Mouse (Mus musculus): ENCODE measurements at regions not wholly inside any gene's neighbourhood (a gene's known extent, or its start where the extent isn't known, plus 50 kb on each side); places are given as distances from the start of the nearest gene placed in this dataset.

DNA sequence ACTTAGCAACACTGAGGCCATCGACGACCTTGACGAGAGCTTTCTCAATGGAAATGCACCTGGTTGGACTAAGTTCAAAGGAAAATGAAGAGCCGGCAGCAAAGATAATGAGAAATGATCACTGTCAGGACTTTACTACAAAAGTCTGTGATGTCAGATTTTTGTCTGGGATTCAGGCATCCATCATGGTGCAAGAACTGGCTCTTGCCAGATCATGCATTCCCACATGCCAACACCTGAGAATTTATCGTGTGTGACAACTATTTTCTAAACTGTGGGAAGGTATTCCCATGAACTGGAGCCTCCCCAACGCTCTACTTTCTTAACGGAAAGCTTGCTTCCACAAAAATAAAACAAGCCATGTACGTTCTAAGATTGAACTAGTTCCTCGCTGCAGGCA is 58.1 kb downstream of the Irx6 start:
- no peak for TF ChIP-seq POLR2A (IDR thresholded peaks at IDR 0.05; ENCODE audit: borderline replicate concordance, extremely low read depth, low read depth, low read length)
- no peak for TF ChIP-seq CTCF (IDR thresholded peaks at IDR 0.05; ENCODE audit: insufficient read depth, low read length)
- no peak overlapping the region for H3K4me3 ChIP-seq (replicated peaks; ENCODE audit: extremely low read depth, low read depth, low read length)
- no peak for DNase-seq
- WGBS = 78% methylated on average over 9 of the region's 9 CpGs
- H3K4me1 ChIP-seq (ENCODE audit: control insufficient read depth, insufficient read depth, low read length) = no peaks in the 10 kb centered on the region

DNA sequence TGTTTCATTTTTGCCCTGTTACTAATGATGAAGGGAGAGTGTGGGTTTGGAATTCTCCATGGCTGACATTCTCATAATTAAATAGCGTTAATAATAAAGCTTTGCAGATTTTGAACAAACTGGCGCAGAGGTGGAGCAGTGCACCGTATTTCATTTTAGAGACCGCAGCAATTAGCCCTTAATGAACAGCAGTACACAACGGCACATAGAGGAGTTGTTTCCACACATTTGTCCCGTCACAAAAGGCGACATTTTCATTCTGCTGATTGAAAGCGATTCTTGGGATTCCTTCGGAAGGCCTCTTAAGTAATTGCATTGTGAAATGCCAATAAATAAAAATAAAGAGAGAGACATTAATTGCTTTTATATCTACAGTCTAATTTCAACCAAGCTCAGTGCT is 61.6 kb downstream of the Irx6 start:
- no peak for DNase-seq
- WGBS = 81% methylated on average over 9 of the region's 9 CpGs
- Histone ChIP-seq H3K4me1 (ENCODE audit: control insufficient read depth, insufficient read depth, low read length) (no peaks in the 10 kb centered on the region), H3K4me3 (replicated peaks; ENCODE audit: extremely low read depth, low read depth, low read length) (no peak overlapping the region)
- TF ChIP-seq POLR2A (IDR thresholded peaks at IDR 0.05; ENCODE audit: borderline replicate concordance, extremely low read depth, low read depth, low read length) (no peak), CTCF (IDR thresholded peaks at IDR 0.05; ENCODE audit: insufficient read depth, low read length) (no peak)

DNA sequence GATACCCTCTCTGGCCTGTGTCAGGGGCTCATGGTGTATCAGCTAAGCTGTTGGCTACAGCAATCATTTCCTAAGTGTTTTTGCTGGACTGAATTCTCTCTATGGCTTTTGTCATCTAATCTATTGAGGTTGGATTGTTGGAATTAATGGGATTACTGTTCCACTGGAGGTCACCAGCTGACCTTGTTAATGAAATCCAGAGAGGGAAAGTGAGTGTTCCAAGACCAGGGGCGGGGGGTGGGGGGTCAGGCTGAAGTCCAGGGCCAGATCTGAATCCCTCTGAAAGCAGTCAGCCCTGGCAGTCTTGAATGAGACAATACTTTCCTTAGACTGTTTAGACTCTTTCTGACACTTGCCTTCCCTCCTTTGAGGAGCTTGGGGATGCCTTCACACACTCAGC is 64.0 kb downstream of the Irx6 start:
- Histone ChIP-seq H3K4me1 (ENCODE audit: control insufficient read depth, insufficient read depth, low read length) (no peaks in the 10 kb centered on the region), H3K4me3 (replicated peaks; ENCODE audit: extremely low read depth, low read depth, low read length) (no peak overlapping the region)
- 63% methylated on average over 1 of the region's 1 CpGs for WGBS
- TF ChIP-seq POLR2A (IDR thresholded peaks at IDR 0.05; ENCODE audit: borderline replicate concordance, extremely low read depth, low read depth, low read length) (no peak), CTCF (IDR thresholded peaks at IDR 0.05; ENCODE audit: insufficient read depth, low read length) (no peak)
- no peak for DNase-seq

DNA sequence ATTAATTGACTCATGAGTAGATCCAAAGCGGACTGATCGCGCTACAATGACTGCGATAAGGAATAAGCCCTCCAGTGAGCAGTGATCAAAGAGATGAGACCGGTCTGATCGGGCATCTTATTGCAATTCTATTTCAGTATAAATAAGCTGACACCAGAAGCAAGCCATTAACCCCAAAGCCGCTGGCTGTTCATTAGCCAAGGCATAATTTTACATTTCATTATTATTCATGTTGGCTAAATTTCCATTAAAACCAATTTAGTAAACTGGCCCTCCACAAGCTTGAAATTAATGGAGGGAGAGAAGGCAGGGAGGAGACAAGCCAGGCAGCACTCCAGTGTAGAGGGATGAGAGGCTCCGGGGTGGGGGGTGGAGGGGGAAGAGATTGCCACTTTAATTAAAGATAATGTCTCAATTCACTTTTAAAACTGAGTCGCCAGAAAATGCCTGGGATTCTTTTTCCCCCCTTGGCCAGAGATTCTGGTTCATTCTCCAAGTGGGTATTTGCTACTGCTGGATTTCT is 66.3 kb downstream of the Irx6 start:
- no peak for DNase-seq
- 73% methylated on average over 9 of the region's 9 CpGs for WGBS
- no peaks in the 10 kb centered on the region for H3K4me1 ChIP-seq (ENCODE audit: control insufficient read depth, insufficient read depth, low read length)
- TF ChIP-seq POLR2A (IDR thresholded peaks at IDR 0.05; ENCODE audit: borderline replicate concordance, extremely low read depth, low read depth, low read length) (no peak), CTCF (IDR thresholded peaks at IDR 0.05; ENCODE audit: insufficient read depth, low read length) (no peak)
- no peak overlapping the region for H3K4me3 ChIP-seq (replicated peaks; ENCODE audit: extremely low read depth, low read depth, low read length)

DNA sequence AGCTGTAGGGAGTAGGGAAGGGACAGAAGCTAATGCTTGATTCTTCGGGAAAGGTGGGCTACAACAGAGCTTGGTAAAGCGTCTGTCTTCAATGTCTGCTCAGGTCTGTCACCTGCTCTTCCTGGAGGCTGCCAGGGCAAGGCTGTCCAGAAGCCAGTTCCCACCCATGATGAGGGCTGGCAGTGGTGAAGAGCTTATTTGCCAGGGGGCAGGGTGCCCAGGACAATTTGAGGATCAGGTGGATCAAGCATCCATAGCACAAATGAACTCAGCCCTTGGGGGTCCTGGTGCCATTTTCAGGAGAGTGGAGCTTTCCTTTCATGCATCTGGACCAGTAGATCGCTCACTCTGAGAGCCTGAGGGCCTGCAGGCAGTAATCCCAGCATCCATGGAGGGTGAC is 67.7 kb downstream of the Irx6 start:
- 66% methylated on average over 3 of the region's 3 CpGs for WGBS
- H3K4me3 ChIP-seq (replicated peaks; ENCODE audit: extremely low read depth, low read depth, low read length) = no peak overlapping the region
- no peak for DNase-seq
- H3K4me1 ChIP-seq (ENCODE audit: control insufficient read depth, insufficient read depth, low read length) = no peaks in the 10 kb centered on the region
- TF ChIP-seq CTCF (IDR thresholded peaks at IDR 0.05; ENCODE audit: insufficient read depth, low read length) (no peak), POLR2A (IDR thresholded peaks at IDR 0.05; ENCODE audit: borderline replicate concordance, extremely low read depth, low read depth, low read length) (no peak)

DNA sequence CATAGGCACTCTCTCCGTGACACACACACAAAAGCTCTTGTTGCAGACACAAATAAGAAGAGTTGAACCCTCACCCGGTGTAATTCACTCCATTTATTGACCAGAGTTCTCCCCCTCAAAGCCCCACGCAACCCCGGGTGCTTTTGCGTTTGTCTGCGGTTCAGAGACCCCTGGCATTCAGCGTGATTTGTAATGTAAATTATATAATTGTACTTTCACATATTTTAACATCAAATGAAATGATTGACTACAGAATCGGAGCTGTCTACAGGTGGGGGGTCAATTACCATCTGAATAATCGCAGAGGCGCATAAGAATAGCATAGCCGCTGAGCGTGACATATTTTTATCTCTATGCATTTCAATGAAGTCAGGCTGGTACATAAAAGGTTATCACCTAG is 69.0 kb downstream of the Irx6 start:
- no peak overlapping the region for H3K4me3 ChIP-seq (replicated peaks; ENCODE audit: extremely low read depth, low read depth, low read length)
- no peak for DNase-seq
- 77% methylated on average over 12 of the region's 12 CpGs for WGBS
- no peaks in the 10 kb centered on the region for H3K4me1 ChIP-seq (ENCODE audit: control insufficient read depth, insufficient read depth, low read length)
- no peak for TF ChIP-seq CTCF (IDR thresholded peaks at IDR 0.05; ENCODE audit: insufficient read depth, low read length)
- TF ChIP-seq POLR2A (IDR thresholded peaks at IDR 0.05; ENCODE audit: borderline replicate concordance, extremely low read depth, low read depth, low read length) = no peak

DNA sequence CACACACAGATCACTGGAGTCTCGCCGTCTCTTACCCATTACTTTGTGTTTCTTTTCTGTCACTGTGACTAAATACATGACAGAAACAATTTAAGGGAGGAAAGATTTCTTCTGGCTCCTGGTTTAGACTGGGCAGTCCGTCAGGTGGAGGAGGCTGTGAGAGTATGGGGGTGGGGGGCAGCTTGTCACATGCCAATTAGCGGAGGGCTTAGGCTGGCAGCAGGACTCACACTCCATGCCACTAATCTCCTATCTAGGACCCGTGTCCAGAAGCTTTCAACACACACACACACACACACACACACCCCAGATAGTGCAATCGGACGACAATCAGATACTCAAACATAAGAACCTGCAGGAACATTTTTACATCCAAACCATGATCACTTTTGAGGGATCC is 73.0 kb downstream of the Irx6 start:
- WGBS = 65% methylated on average over 7 of the region's 7 CpGs
- Histone ChIP-seq H3K4me1 (ENCODE audit: control insufficient read depth, insufficient read depth, low read length) (no peaks in the 10 kb centered on the region), H3K4me3 (replicated peaks; ENCODE audit: extremely low read depth, low read depth, low read length) (no peak overlapping the region)
- no peak for DNase-seq
- TF ChIP-seq CTCF (IDR thresholded peaks at IDR 0.05; ENCODE audit: insufficient read depth, low read length) (no peak), POLR2A (IDR thresholded peaks at IDR 0.05; ENCODE audit: borderline replicate concordance, extremely low read depth, low read depth, low read length) (no peak)

DNA sequence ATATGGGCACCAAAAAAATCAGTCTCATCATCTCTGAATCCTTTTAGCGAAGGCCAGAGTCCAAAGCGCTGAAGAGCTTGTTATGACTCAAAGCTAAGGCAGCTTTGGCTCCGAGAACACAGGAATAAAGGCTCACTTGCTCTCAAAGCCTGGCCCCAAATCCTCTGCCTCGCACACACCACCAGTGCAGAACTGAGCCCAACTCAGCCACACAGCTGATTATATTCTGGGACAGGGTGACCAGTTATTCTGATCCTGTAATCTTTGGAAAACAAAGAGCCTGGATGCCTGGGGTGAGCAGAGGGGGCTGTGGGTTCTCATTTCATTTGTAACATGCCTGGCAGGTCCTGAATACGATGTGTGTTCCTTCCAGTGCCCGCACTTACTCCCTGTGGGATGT is 73.9 kb downstream of the Irx6 start:
- no peak for DNase-seq
- Histone ChIP-seq H3K4me3 (replicated peaks; ENCODE audit: extremely low read depth, low read depth, low read length) (no peak overlapping the region), H3K4me1 (ENCODE audit: control insufficient read depth, insufficient read depth, low read length) (no peaks in the 10 kb centered on the region)
- WGBS = 65% methylated on average over 6 of the region's 6 CpGs
- TF ChIP-seq POLR2A (IDR thresholded peaks at IDR 0.05; ENCODE audit: borderline replicate concordance, extremely low read depth, low read depth, low read length) = no peak
- no peak for TF ChIP-seq CTCF (IDR thresholded peaks at IDR 0.05; ENCODE audit: insufficient read depth, low read length)

DNA sequence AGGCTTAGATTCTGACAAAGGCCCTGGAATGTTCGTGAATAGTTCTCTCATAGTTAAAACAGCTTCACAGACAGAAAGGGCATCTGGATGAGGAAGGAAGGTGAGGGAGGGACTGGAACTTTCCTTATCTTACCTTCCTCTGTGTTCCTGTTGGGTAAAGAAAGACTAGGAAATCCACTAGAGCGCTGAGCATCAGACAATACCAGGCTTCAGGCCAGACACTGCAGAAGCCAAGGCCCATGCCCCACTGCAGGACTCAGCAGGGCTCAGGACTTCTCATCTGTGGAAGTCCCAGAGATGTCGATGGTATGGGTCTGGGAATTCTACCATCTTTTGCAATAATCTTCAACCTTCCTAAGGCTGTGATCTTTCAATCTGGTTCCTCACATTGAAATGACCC is 67.2 kb upstream of the Mmp2 start:
- 72% methylated on average over 3 of the region's 3 CpGs for WGBS
- Histone ChIP-seq H3K4me1 (ENCODE audit: control insufficient read depth, insufficient read depth, low read length) (no peaks in the 10 kb centered on the region), H3K4me3 (replicated peaks; ENCODE audit: extremely low read depth, low read depth, low read length) (no peak overlapping the region)
- TF ChIP-seq POLR2A (IDR thresholded peaks at IDR 0.05; ENCODE audit: borderline replicate concordance, extremely low read depth, low read depth, low read length) (no peak), CTCF (IDR thresholded peaks at IDR 0.05; ENCODE audit: insufficient read depth, low read length) (no peak)
- no peak for DNase-seq

DNA sequence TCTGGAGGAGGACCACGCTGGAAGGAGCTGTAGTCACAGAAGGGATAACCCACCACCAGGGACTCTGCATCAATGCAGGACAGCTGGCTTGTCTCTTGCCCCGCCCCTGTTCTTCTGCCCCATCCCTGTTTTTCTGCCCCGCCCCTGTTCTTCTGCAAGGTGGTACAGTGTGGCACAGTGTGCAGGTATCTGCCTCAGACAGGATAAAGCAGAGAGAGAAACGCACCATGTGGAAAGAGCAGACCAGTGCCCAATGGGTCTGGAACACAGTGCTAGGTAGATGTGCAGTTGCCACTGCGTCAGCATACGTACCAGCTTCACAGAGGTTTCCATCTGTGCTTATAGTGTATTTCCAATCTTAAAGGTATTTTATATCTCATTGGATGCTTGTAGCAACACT is 66.2 kb upstream of the Mmp2 start:
- no peaks in the 10 kb centered on the region for H3K4me1 ChIP-seq (ENCODE audit: control insufficient read depth, insufficient read depth, low read length)
- WGBS = 86% methylated on average over 6 of the region's 6 CpGs
- TF ChIP-seq CTCF (IDR thresholded peaks at IDR 0.05; ENCODE audit: insufficient read depth, low read length) (no peak), POLR2A (IDR thresholded peaks at IDR 0.05; ENCODE audit: borderline replicate concordance, extremely low read depth, low read depth, low read length) (no peak)

More for the DNA sequence above, 66.2 kb upstream of the Mmp2 start:
- DNase-seq = no peak
- H3K4me3 ChIP-seq (replicated peaks; ENCODE audit: extremely low read depth, low read depth, low read length) = no peak overlapping the region
